Mouse (Mus musculus) stomach, embryonic 16.5 days (tissue): ENCODE data around the gene Ap4b1. TPM values are rescaled to one million over a fixed set of nuclear protein-coding genes. Genes with fewer than 3 reads are reported as not detected.

ENCODE experiments used
- polyA plus RNA-seq: library from polyadenylated mRNA; unstranded; fragments of >200 nt; fragmentation: Nextera tagmentation; extraction: Ambion mirVana; gene quantifications from 2 replicates; pipeline ENCODE4 v1.2.1, GENCODE M21; 2015

Ap4b1 gene
- polyA plus RNA-seq, 1 experiment from 2014 or later, result 20.1 TPM

Other genes with a start within 250 kb of the Ap4b1 start
- gene Syt6, start 234.3 kb upstream of the Ap4b1 start, polyA plus RNA-seq, result 1.7 and 1.9 TPM in 2 replicates
- 0.12 and 0.37 TPM in 2 replicates for gene Atg4a-ps, start 163.5 kb upstream of the Ap4b1 start, polyA plus RNA-seq
- gene Olfml3, start 71.5 kb upstream of the Ap4b1 start, polyA plus RNA-seq, result 51.8 and 57.3 TPM in 2 replicates
- gene Gm10964, start 70.2 kb upstream of the Ap4b1 start, polyA plus RNA-seq, result not detected in 2 replicates
- gene Hipk1, start 18.0 kb upstream of the Ap4b1 start, polyA plus RNA-seq, result 10.9 and 11.3 TPM in 2 replicates
- gene Dclre1b, start 76 bp upstream of the Ap4b1 start, polyA plus RNA-seq, result 17.6 and 20.0 TPM in 2 replicates
- 1.1 TPM in 1 of 2 replicates, not detected in the other for gene Gm43064, start 53 bp downstream of the Ap4b1 start, polyA plus RNA-seq
- gene Bcl2l15, start 23.1 kb downstream of the Ap4b1 start, polyA plus RNA-seq, result 0.70 and 1.3 TPM in 2 replicates
- gene Ptpn22, start 50.3 kb downstream of the Ap4b1 start, polyA plus RNA-seq, result 2.8 and 3.2 TPM in 2 replicates
- 6.3 and 7.3 TPM in 2 replicates for gene Rsbn1, start 104.6 kb downstream of the Ap4b1 start, polyA plus RNA-seq
- 17.3 and 17.9 TPM in 2 replicates for gene Phtf1, start 158.6 kb downstream of the Ap4b1 start, polyA plus RNA-seq